Mouse (Mus musculus): ENCODE results near the gene Cmbl. TPM values are rescaled to one million over a fixed set of nuclear protein-coding genes. Genes with fewer than 3 reads are reported as not detected.
"Not testable (repeated sequence)": the region's sequence is repeated elsewhere in the genome, so short reads cannot be mapped to it uniquely, and the experiment has no call there.

Cmbl gene
- polyA plus RNA-seq, 1 experiment from 2014 or later: 0.65 TPM

GRCm38 (mm10) chr15:31565786-31566185 lies 597 bp downstream of the Cmbl start:
- Histone ChIP-seq H3K36me3 (no peaks in the 10 kb centered on the region), H3K4me1 (replicated peaks) (peaks cover 7% of the 10 kb centered on the region; the same call in 1 of the 2 replicates)
- ATAC-seq (ENCODE audit: insufficient number of reproducible peaks, insufficient read depth, low FRiP score, low TSS enrichment, low read depth): no peak

GRCm38 (mm10) chr15:31567431-31567830 lies 2.2 kb downstream of the Cmbl start:
- Histone ChIP-seq H3K9me3 (no peaks in the 10 kb centered on the region), H3K9ac (replicated peaks) (no peak overlapping the region), H3K27me3 (no peaks in the 10 kb centered on the region), H3K4me2 (no peak overlapping the region), H3K4me3 (replicated peaks) (no peak overlapping the region), H3K27ac (no peak overlapping the region), H3K4me1 (replicated peaks) (peaks cover 13% of the 10 kb centered on the region; the same call in 1 of the 2 replicates), H3K36me3 (no peaks in the 10 kb centered on the region)
- no peak for ATAC-seq (ENCODE audit: insufficient number of reproducible peaks, insufficient read depth, low FRiP score, low TSS enrichment, low read depth)
- WGBS: 67% methylated on average over 7 of the region's 7 CpGs

More at GRCm38 (mm10) chr15:31565786-31566185, 597 bp downstream of the Cmbl start:
- H3K9me3 ChIP-seq: peaks cover 4% of the 10 kb centered on the region; the same call in 1 of the 2 replicates
- 85% methylated on average over 1 of the region's 1 CpGs for WGBS
- H3K4me3 ChIP-seq (replicated peaks): no peak overlapping the region
- H3K27ac ChIP-seq: no peak overlapping the region
- H3K27me3 ChIP-seq: no peaks in the 10 kb centered on the region
- no peak overlapping the region for H3K4me2 ChIP-seq
- H3K9ac ChIP-seq (replicated peaks): no peak overlapping the region

GRCm38 (mm10) chr15:31568581-31568996 lies 3.4 kb downstream of the Cmbl start:
- no peak overlapping the region for H3K27ac ChIP-seq
- ATAC-seq (ENCODE audit: insufficient number of reproducible peaks, insufficient read depth, low FRiP score, low TSS enrichment, low read depth): peak; percentile 49; the same call in 1 of the 2 replicates
- WGBS: 18% methylated on average over 12 of the region's 12 CpGs
- H3K4me3 ChIP-seq (replicated peaks): no peak overlapping the region
- no peaks in the 10 kb centered on the region for H3K27me3 ChIP-seq
- H3K4me1 ChIP-seq (replicated peaks): peaks cover 17% of the 10 kb centered on the region; the same call in 1 of the 2 replicates
- no peak overlapping the region; the same call in 1 of the 2 replicates for H3K4me2 ChIP-seq
- H3K9me3 ChIP-seq: no peaks in the 10 kb centered on the region
- H3K36me3 ChIP-seq: no peaks in the 10 kb centered on the region
- H3K9ac ChIP-seq (replicated peaks): no peak overlapping the region

- WGBS: 64% methylated on average over 9 of the region's 9 CpGs
- 0 out of 2 replicates have a peak, but pooled peaks have one; percentile 36 for ATAC-seq (ENCODE audit: insufficient number of reproducible peaks, insufficient read depth, low FRiP score, low TSS enrichment, low read depth)
- H3K36me3 ChIP-seq: no peaks in the 10 kb centered on the region
- H3K9me3 ChIP-seq: no peaks in the 10 kb centered on the region
- peaks cover 13% of the 10 kb centered on the region; the same call in 1 of the 2 replicates for H3K4me1 ChIP-seq (replicated peaks)
- H3K27ac ChIP-seq: no peak overlapping the region
- no peak overlapping the region for H3K9ac ChIP-seq (replicated peaks)
- H3K27me3 ChIP-seq: no peaks in the 10 kb centered on the region
- no peak overlapping the region for H3K4me2 ChIP-seq
- no peak overlapping the region for H3K4me3 ChIP-seq (replicated peaks)
Measured at GRCm38 (mm10) chr15:31569325-31570022, 4.3 kb downstream of the Cmbl start.

- Histone ChIP-seq H3K4me1 (replicated peaks) (peaks cover 13% of the 10 kb centered on the region; the same call in 1 of the 2 replicates), H3K4me3 (replicated peaks) (no peak overlapping the region), H3K4me2 (no peak overlapping the region), H3K9me3 (no peaks in the 10 kb centered on the region), H3K27me3 (no peaks in the 10 kb centered on the region), H3K36me3 (no peaks in the 10 kb centered on the region), H3K27ac (no peak overlapping the region), H3K9ac (replicated peaks) (no peak overlapping the region)
- WGBS: 89% methylated on average over 8 of the region's 8 CpGs
- no peak for ATAC-seq (ENCODE audit: insufficient number of reproducible peaks, insufficient read depth, low FRiP score, low TSS enrichment, low read depth)
Measured at GRCm38 (mm10) chr15:31570959-31571358, 5.8 kb downstream of the Cmbl start.

GRCm38 (mm10) chr15:31571906-31572722 lies 6.9 kb downstream of the Cmbl start:
- ATAC-seq (ENCODE audit: insufficient number of reproducible peaks, insufficient read depth, low FRiP score, low TSS enrichment, low read depth): no peak
- WGBS: 83% methylated on average over 16 of the region's 16 CpGs

GRCm38 (mm10) chr15:31573287-31573686 lies 8.1 kb downstream of the Cmbl start:
- no peak overlapping the region for H3K4me3 ChIP-seq (replicated peaks)
- H3K4me1 ChIP-seq (replicated peaks): peaks cover 13% of the 10 kb centered on the region; the same call in 1 of the 2 replicates
- no peak overlapping the region for H3K27ac ChIP-seq
- no peaks in the 10 kb centered on the region for H3K9me3 ChIP-seq
- H3K4me2 ChIP-seq: no peak overlapping the region
- H3K36me3 ChIP-seq: no peaks in the 10 kb centered on the region
- no peaks in the 10 kb centered on the region for H3K27me3 ChIP-seq
- WGBS: 83% methylated on average over 4 of the region's 4 CpGs
- H3K9ac ChIP-seq (replicated peaks): no peak overlapping the region
- no peak for ATAC-seq (ENCODE audit: insufficient number of reproducible peaks, insufficient read depth, low FRiP score, low TSS enrichment, low read depth)

More at GRCm38 (mm10) chr15:31571906-31572722, 6.9 kb downstream of the Cmbl start:
- peak overlapping the region; percentile 8; the same call in 1 of the 2 replicates for H3K27ac ChIP-seq
- H3K4me2 ChIP-seq: no peak overlapping the region
- no peaks in the 10 kb centered on the region for H3K27me3 ChIP-seq
- H3K4me1 ChIP-seq (replicated peaks): peaks cover 13% of the 10 kb centered on the region; the same call in 1 of the 2 replicates
- H3K36me3 ChIP-seq: no peaks in the 10 kb centered on the region
- no peak overlapping the region for H3K4me3 ChIP-seq (replicated peaks)
- no peak overlapping the region for H3K9ac ChIP-seq (replicated peaks)
- no peaks in the 10 kb centered on the region for H3K9me3 ChIP-seq

- H3K4me1 ChIP-seq (replicated peaks): peaks cover 10% of the 10 kb centered on the region; the same call in 1 of the 2 replicates
- no peaks in the 10 kb centered on the region for H3K27me3 ChIP-seq
- H3K36me3 ChIP-seq: no peaks in the 10 kb centered on the region
- no peak for ATAC-seq (ENCODE audit: insufficient number of reproducible peaks, insufficient read depth, low FRiP score, low TSS enrichment, low read depth)
- no peak overlapping the region for H3K4me3 ChIP-seq (replicated peaks)
- H3K27ac ChIP-seq: no peak overlapping the region
- no peaks in the 10 kb centered on the region for H3K9me3 ChIP-seq
- no peak overlapping the region for H3K9ac ChIP-seq (replicated peaks)
- H3K4me2 ChIP-seq: no peak overlapping the region
Measured at GRCm38 (mm10) chr15:31573692-31574091, 8.5 kb downstream of the Cmbl start.

GRCm38 (mm10) chr15:31576076-31576475 lies 10.9 kb downstream of the Cmbl start:
- no peaks in the 10 kb centered on the region for H3K9me3 ChIP-seq
- H3K9ac ChIP-seq (replicated peaks): no peak overlapping the region
- WGBS: 78% methylated on average over 5 of the region's 5 CpGs
- H3K27ac ChIP-seq: no peak overlapping the region
- no peak overlapping the region for H3K4me2 ChIP-seq
- 0 out of 2 replicates have a peak, but pooled peaks cover 9% of the 10 kb centered on the region for H3K4me1 ChIP-seq (replicated peaks)
- no peaks in the 10 kb centered on the region for H3K36me3 ChIP-seq
- H3K4me3 ChIP-seq (replicated peaks): no peak overlapping the region
- ATAC-seq (ENCODE audit: insufficient number of reproducible peaks, insufficient read depth, low FRiP score, low TSS enrichment, low read depth): no peak
- no peaks in the 10 kb centered on the region for H3K27me3 ChIP-seq

GRCm38 (mm10) chr15:31581086-31581485 lies 15.9 kb downstream of the Cmbl start:
- H3K9ac ChIP-seq (replicated peaks); ATAC-seq (ENCODE audit: insufficient number of reproducible peaks, insufficient read depth, low FRiP score, low TSS enrichment, low read depth); H3K36me3 ChIP-seq; H3K9me3 ChIP-seq; H3K4me1 ChIP-seq (replicated peaks); H3K4me3 ChIP-seq (replicated peaks); H3K27ac ChIP-seq; H3K4me2 ChIP-seq; H3K27me3 ChIP-seq: not testable (repeated sequence)
- WGBS: 92% methylated on average over 2 of the region's 2 CpGs
